Mouse (Mus musculus) liver, embryonic 16.5 days (tissue): ENCODE results near the gene Pamr1. TPM values are rescaled to one million over a fixed set of nuclear protein-coding genes. Genes with fewer than 3 reads are reported as not detected.

ENCODE experiments used
- ATAC-seq: fragments of 200-750 bp; cut with Nextera tagmentation; 2 replicates; pipeline ENCODE4 v1.8.0; 2017; ENCODE audit warnings: low read depth, mild to moderate bottlenecking, moderate number of reproducible peaks, moderate library complexity
- H3K27ac ChIP-seq: fragments of 300-500 bp; sonication (generic); 2 replicates; pipeline ENCODE4 v1.5.1; 2014; ENCODE audit warnings: mild to moderate bottlenecking, low read length
- H3K27me3 ChIP-seq: fragments of 300-500 bp; sonication (generic); 2 replicates; pipeline ENCODE4 v1.6.1; 2014; ENCODE audit warnings: low read depth, low read length, mixed read lengths; ENCODE audit not compliant: control insufficient read depth, insufficient read depth
- H3K36me3 ChIP-seq: fragments of 300-500 bp; sonication (generic); 2 replicates; pipeline ENCODE4 v1.6.1; 2014; ENCODE audit warnings: mild to moderate bottlenecking; ENCODE audit not compliant: control insufficient read depth, insufficient read depth
- H3K4me1 ChIP-seq: fragments of 300-500 bp; sonication (generic); 2 replicates; pipeline ENCODE4 v1.6.1; 2014; ENCODE audit warnings: low read depth, low read length, mixed read lengths; ENCODE audit not compliant: control insufficient read depth
- H3K4me2 ChIP-seq: fragments of 300-500 bp; sonication (generic); 2 replicates; pipeline ENCODE4 v1.6.1; 2014; ENCODE audit warnings: low read depth, low read length, mixed read lengths
- H3K4me3 ChIP-seq: fragments of 300-500 bp; sonication (generic); 2 replicates; pipeline ENCODE4 v1.5.1; 2014; ENCODE audit warnings: low read depth, mild to moderate bottlenecking, low read length
- H3K9ac ChIP-seq: fragments of 300-500 bp; sonication (generic); 2 replicates; pipeline ENCODE4 v1.6.1; 2014; ENCODE audit warnings: low read depth, low read length
- H3K9me3 ChIP-seq: fragments of 300-500 bp; sonication (generic); replicated peaks from 2 replicates; pipeline ENCODE4 v1.6.1; 2016; ENCODE audit warnings: low read length; ENCODE audit not compliant: control insufficient read depth
- WGBS: fragments of 180-500 bp; shearing (Covaris S2); extraction: QIAGEN DNeasy Blood & Tissue Kit; methylation state at CpG from one replicate; pipeline ENCODE4 v1.1.7; 2014; ENCODE audit not compliant: insufficient replicate concordance; 5-methylcytosine and 5-hydroxymethylcytosine counted together
- polyA plus RNA-seq: library from polyadenylated mRNA; unstranded; fragments of >200 nt; fragmentation: Nextera tagmentation; extraction: Ambion mirVana; gene quantifications from 2 replicates; pipeline ENCODE4 v1.2.1, GENCODE M21; 2015

Gene Pamr1
- polyA plus RNA-seq, 1 experiment from 2014 or later: 8.6 TPM

- H3K4me3 ChIP-seq: no peak overlapping the region
- no peaks in the 10 kb centered on the region for H3K4me1 ChIP-seq
- 68% methylated on average over 9 of the region's 9 CpGs for WGBS
- H3K9me3 ChIP-seq: no peaks in the 10 kb centered on the region
- no peak overlapping the region for H3K9ac ChIP-seq
- no peak overlapping the region for H3K27ac ChIP-seq
- no peak overlapping the region for H3K4me2 ChIP-seq
- no peak for ATAC-seq
- H3K36me3 ChIP-seq: no peaks in the 10 kb centered on the region
- no peaks in the 10 kb centered on the region for H3K27me3 ChIP-seq
Observed at GRCm38 (mm10) chr2:102686108-102686450, 136.3 kb downstream of the Pamr1 start.

Other genes starting within 250 kb of the Pamr1 start
- 3.4 and 4.0 TPM in 2 replicates for gene Trim44, start 142.2 kb upstream of the Pamr1 start, polyA plus RNA-seq
- gene Fjx1, start 97.5 kb upstream of the Pamr1 start, polyA plus RNA-seq: 0.18 and 0.20 TPM in 2 replicates
- 0.78 and 1.5 TPM in 2 replicates for gene Slc1a2, start 108.6 kb downstream of the Pamr1 start, polyA plus RNA-seq